Mouse (Mus musculus) thymus, postnatal 10 days (tissue): Measurements from ENCODE around the gene Ggcx.
A peak's percentile ranks its signal among the peaks of the same experiment; 100 is the strongest.

Experiments
- DNase-seq, 2 experiments: peaks; one replicate each; pipeline ENCODE4 v3.0.0; 2021; ENCODE audit warnings: low spot score in 2 of 2

Ggcx gene

GRCm38 (mm10) chr6:72387816-72388215 lies 26.3 kb upstream of the Ggcx start:
- DNase-seq: no peak

GRCm38 (mm10) chr6:72388266-72388665 lies 25.8 kb upstream of the Ggcx start:
- DNase-seq: no peak

DNA sequence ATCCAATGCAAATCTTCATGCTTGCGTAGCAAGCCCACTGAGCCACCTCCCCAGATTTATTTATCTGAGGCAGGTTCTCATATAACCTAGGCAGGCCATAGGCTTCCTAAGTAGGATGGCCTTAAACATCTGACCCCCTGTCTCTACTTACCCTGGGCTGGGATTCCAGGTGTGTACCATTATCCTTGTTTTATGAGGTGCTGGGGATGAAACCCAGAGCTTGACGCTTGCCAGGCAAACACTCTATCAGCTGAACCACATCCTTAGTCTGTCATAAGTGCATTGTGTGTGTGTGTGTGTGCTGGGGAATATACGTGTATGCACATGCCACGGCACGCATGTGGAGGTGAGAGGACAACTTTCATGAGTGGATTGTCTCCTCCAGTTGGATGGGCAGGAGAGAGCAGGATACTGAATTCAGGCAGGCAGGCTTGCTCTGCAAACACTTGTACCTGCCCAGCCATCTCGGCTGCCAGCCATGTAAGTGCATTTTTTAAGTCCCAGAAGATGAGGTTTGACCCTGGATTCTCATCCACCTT lies 25.2 kb upstream of the Ggcx start:
- DNase-seq: no peak

GRCm38 (mm10) chr6:72389471-72389940 lies 24.6 kb upstream of the Ggcx start:
- no peak for DNase-seq

DNA sequence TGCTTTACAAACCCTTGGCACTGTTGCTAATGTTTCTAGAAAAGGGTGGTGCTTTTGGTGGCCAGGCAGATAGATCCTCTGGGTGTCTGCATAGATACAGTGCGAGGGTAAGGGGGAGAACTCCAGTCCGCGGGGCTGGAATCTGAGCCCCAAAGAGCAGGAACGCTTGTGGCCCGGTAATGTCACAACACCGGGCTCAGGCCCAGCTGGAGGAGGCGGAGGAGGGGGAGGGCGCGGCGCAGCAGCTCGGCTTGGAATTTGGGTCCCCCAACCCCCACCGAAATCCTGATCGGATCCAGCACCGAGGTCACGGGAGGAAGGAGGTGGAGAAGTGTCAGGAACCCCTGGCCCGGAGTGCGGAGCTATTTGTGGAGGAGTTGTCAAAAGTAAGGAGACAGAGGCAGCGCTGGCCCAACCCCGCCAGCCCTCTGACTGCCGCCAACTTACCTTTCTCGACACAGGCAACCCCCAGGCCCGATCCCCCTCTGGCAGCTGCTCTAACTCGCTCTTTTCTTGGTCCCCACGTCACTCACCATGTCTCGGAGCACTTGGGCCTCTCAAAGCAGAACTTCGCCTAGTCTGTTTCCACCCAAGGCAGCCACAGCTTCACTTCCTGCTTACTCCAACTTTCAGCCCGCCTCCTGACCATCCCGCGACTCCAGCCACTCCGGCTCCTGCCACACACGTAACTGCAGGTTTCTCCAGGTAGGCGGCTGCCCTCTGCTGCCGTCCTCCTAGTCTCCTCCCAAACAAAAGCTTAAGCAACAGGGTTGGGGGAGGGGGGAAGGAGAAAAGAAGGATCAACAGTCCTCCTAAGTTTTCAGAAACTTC lies 24.0 kb upstream of the Ggcx start, which contains the start of gene Vamp8:
Gene Vamp8, minus strand, starts transcription at position 763 of the 831 bp plus-strand sequence.
- DNase-seq: peak; percentile 45 to 52

DNA sequence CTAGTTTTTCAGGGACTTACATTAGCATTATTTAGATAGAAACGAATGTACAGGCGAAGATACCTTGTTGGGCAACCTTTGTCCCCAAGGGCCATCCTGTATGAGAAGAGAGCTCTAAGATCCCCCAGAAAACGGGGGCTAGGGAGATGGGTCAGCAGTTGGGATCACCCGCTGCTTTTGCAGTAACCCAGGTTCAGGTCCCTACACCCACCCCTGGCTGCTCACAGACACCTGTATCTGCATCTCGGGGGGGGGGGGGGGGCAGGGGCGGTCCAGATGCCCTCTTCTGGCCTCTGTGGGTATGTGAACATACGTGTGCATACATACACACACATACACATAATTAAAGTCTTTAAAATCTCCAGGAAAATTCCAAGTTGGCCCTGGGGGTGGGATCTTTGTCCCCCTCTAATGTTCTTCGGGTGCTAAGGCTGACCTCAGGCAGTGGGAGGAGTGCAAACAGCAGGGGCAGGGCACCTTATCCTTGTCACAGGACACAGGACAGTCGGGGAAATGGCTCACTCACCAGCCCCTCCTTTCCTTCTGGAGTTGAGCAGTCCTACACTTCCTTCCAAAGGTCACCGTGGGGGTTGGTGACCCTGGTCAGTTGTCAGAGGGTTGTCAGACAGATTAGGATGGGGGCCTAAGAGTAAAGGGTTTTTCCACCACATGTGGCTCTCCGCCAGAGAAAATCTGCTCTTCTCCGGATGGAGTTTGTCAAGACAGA lies 23.1 kb upstream of the Ggcx start:
- DNase-seq: no peak

GRCm38 (mm10) chr6:72392341-72392740 lies 21.8 kb upstream of the Ggcx start:
- DNase-seq: no peak

GRCm38 (mm10) chr6:72396837-72397251 lies 17.3 kb upstream of the Ggcx start:
- DNase-seq: no peak

GRCm38 (mm10) chr6:72399967-72400366 lies 14.1 kb upstream of the Ggcx start:
- no peak for DNase-seq

DNA sequence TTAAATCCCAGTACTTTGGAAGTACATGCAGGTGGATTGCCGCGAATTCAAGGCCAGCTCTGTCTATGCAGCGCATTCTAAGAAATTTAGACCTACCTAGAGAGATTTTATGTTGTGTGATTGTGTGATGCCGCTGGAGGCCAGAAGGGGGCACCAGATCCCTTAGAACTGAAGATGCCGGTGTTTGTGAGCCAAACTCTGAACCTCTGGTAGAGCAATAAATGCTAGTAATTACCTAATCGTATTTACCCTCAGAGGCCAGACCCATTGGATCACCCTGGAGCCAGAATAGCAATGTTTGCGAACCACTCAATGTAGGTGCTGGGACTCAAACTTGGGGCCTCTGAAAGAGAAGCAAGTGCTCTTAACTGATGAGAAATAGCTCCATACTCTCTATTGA lies 12.2 kb upstream of the Ggcx start:
- peak; percentile 44 to 76 for DNase-seq

DNA sequence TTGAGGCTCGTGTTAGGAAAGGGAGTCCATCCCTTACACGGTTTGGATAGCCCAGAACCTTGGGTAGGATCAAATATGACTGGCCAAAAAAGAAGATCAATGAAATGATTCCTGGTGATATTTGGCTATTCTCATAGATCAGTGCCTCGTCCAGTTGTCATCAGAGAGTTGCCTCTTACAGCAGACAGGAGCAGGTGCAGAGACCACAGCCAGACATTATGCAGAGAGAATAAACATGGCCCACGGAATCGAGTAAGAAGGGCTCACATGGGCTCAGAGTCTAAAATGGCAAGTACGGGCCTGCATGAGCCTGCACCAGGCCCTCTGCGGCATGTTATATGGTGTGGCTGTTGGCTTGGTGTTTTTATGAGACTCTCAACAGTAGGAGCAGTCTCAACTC lies 8.8 kb upstream of the Ggcx start:
- DNase-seq: no peak

GRCm38 (mm10) chr6:72407119-72407518 lies 7.0 kb upstream of the Ggcx start:
- peak; percentile 73 to 86 for DNase-seq

DNA sequence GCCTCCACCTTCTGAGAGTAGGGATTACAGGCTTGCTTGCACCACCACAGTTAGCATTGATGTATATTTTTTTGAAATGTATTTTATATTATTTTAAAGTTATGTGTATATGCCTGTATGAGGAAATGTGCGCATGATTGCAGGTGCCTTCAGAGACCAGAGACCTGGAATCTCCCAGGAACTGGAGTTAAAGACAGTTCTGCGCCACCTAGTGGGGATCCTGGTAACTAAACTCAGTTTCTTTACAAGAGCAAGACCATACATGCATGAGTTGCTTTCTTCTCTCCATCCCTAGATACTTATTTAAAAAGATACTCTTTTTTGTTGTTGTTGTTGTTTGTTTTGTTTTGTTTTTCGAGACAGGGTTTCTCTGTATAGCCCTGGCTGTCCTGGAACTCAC lies 4.5 kb upstream of the Ggcx start:
- peak; percentile 30 to 64 for DNase-seq

DNA sequence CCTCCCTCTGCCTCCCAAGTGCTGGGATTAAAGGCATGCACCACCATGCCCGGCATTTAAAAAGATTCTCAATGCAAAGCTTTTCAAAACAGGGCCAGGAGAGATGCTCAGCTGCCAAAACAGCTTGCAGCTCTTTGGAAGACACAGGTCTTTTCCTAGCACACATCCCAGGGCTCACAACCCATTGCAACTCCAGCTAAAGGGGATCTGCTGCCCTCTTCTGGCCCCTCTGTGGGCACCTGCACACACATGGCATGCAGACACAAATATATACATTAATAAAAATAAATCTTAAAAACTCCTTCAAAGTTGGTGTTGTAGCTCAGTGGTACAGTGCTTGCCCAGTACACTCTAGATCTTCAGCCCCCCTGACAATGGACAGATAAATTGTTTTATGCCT lies 4.1 kb upstream of the Ggcx start:
- DNase-seq: no peak

DNA sequence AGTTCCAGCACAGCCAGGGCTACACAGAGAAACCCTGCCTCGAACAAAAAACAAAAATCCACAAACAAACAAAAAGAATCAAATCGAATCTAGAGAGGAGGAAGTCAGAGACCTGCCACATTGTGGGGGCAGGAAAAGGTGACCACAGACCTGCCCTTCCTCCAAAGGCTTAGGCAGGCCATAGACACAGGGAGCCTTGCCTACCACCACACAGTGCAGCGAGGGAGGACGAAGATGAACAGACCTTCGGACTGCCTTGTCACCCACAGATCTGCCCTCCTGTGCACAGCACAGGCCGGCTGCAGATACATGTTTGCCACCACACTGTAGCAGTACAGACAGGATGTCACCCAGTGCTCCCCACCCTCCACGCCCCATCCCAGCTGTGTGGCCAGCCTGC lies 3.6 kb upstream of the Ggcx start:
- DNase-seq: no peak

- no peak for DNase-seq
Observed at GRCm38 (mm10) chr6:72415181-72415580, 1.1 kb downstream of the Ggcx start.

DNA sequence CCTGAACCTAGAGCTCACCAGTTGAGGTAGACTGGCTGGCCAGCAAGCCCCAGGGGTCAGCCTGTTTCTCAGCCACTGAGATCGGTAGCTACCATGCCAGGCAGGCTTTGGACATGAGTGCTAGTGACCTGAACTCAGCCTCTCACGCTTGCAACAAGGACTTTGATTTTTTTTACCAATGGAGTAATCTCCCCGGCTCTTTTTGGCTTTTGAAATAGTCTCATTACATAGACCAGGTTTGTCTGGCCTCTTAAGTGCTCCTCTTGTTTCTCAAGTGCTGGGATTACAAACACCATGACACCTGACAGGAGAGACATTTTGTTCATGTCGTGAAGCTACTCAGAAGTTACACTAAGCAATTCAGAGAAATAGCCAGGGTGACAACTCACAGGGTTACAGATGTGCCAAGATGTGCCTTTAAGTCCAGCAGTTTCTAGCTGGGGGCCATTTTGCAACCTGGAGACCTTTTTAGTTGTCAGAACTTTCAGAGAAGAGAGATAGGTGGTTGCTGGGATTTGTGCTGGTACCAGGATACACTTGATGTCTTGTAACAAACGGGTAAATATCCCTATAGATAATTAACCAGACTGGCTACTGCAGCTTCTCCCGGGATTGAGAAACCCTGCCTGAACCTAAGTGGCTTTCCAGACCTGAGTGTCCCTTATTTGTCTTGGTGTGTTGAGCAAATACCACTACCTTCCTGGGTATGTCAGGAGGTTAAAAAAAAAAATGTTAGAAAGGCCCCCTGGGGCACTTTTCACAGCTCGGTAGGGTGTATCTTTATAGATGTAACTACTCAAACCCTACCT lies 2.1 kb downstream of the Ggcx start:
- no peak for DNase-seq

- no peak for DNase-seq
Observed at GRCm38 (mm10) chr6:72418279-72418678, 4.2 kb downstream of the Ggcx start.

DNA sequence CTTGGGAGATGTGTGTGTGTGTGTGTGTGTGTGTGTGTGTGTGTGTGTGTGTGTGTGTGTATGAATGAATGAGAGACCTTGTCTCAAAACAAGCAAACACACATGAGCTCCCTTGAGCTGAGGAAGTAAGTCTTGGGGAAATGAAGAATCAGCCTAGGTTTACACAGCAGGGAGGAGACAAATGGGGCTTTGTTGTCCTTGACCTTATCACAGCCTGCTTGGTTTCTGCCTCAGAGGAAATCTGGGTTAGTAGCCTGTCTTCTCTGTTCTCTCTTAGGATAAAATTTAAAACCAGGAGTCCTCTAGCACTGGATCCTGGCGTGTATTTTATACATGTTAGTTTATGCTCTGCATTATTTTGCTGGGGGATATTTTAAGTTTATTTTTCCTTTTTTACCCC lies 5.7 kb downstream of the Ggcx start:
- no peak for DNase-seq

DNA sequence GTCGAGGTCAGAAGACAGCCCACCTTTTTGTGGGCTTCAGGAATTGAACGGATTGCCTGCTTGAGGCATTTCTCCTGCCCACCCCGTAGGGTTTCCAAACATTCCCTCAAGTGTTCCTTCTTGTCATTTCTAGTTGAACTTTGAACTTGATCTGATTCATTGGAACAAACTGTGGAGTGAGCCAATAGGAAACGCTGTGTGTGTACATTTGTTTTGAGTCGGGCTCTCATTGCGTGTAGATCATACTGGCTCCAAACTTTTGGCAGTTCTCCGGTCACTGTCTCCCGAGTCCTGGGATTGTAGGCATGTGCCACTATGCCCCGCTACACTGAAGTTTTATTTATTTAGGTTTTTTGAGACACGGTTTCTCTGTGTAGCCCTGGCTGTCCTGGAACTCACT lies 6.8 kb downstream of the Ggcx start:
- no peak for DNase-seq

- no peak for DNase-seq
Observed at GRCm38 (mm10) chr6:72425646-72426045, 11.5 kb downstream of the Ggcx start.

- peak; percentile 53 to 82 for DNase-seq
Observed at GRCm38 (mm10) chr6:72428036-72428435, 13.9 kb downstream of the Ggcx start.
